Mouse (Mus musculus) neural tube, embryonic 10.5 days (tissue): ENCODE data around the gene Ralgapa2.
A peak's percentile ranks its signal among the peaks of the same experiment; 100 is the strongest.

Experiments
- DNase-seq: peaks from one replicate; pipeline ENCODE4 v3.0.0-alpha.2; 2017; ENCODE audit warnings: low spot score; ENCODE audit errors: extremely low spot score

Ralgapa2 gene

DNA sequence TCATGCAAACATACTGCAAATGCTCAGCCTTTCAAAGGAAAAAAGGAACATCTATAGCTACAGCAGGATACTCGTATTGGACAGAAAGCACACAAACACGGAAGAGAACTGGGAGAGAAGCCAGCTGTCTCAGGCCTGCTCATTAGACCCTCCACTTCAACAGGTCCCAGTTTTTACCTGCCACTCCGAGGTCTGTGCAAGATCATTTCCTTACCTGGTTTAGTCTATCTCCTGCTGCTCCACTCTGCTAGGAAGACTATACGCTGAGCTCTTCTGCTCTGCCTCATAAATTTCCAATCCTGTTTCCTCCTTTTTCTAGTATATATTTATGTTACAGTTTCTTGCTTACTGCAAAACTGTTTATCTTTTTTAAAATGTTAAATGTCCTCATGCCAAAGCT lies 70.4 kb downstream of the Ralgapa2 start:
- DNase-seq = no peak

DNA sequence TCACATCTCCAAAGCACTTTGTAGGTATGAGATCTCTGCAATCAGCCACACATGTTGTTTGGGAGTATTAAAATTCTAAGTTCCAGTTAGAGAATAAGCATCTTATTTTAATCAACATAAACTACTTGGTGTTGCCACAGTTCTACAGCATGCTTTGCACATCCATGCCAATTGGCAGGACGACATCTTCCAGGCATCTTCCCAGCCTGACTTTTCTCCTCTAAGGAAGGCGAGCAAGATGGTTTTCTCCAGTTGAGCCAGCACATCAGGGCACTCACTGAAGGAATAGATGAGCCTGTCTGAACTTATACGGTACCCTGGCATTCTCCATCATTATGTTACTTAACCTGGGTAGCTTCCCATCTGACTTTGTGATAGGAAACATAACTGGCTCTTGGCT lies 83.4 kb downstream of the Ralgapa2 start:
- no peak for DNase-seq

DNA sequence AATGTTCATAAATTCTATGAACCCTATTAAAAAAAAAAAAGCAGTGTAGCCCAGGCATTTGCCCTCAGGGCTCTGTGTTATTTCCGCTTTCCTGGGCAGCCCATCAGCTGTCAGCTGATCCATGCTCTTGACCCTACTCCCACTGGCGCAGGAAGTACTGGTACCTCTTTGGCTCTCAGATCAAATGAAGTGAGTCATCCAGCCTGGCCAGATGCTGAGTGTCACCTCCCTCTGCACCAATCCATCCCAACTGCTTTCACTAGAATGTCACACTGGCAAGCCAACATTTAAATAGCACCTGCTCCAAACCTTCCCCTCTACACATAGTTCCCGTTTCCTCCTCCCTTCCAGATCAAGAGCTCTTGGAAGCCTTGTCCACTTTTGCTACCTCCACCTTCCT lies 84.8 kb downstream of the Ralgapa2 start:
- no peak for DNase-seq

DNA sequence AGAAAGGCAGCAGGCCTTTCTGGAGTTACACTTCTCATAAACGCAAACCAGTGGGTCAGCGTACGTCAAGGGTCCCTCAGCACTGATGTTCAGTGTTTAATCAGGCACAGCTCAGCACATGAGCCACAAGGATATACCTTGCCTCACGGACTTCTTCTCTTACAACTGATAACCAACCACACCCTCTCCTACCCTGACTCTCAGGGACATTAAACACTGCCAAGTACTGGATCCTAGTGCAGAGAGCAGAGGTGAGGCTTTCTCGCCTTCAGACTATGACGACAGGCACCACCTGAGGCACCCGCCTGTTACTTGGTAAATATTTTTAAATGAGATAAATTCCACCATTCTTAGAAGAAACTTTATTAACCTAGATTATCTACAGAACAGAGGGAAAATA lies 85.8 kb downstream of the Ralgapa2 start:
- DNase-seq = no peak

DNA sequence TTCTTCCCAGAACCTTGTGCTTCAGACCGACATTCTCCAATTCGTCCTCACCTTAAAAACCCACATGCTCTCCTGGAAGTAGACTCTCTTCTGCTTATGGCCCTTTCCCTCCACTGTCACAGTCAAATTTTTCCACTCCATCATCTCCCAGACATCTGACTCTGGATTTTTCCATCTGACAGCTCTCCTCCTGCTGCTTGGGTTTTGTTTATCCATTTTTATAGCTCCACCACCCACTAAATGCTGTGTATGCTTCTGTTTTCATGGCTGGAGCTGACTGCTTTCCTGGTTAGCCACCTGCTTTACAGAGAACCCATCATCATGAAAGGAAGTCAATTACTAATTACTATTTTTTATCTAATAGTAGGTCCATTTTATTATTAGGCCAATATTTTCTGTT lies 86.9 kb downstream of the Ralgapa2 start:
- DNase-seq = no peak

DNA sequence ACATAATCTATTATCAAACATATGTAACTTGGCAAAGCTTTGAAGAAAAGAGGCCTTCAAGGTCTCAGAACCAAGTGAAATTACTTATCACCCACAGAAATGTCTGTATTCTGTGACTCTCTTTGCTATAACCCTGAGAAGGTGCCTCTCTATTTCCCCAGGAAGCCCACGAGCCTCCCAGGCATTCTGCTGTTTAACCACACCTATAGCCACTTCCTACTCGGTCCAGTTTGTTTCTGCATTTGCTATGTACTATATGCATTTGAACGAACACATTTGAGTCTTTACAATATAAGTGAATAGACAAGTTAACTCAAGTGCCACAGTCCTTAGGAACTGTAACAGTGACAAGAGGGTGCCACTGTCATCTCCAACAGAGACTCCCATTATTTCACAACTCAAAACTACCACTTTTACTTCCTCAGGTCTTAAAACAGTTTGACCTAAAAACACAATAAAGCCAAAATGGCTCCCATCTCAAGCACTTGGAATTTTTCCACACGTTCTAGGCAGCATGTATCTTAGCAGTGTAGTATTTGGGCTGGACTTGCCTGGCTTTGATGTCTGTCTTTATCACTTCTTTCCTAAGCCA lies 88.3 kb downstream of the Ralgapa2 start:
- DNase-seq = no peak

DNA sequence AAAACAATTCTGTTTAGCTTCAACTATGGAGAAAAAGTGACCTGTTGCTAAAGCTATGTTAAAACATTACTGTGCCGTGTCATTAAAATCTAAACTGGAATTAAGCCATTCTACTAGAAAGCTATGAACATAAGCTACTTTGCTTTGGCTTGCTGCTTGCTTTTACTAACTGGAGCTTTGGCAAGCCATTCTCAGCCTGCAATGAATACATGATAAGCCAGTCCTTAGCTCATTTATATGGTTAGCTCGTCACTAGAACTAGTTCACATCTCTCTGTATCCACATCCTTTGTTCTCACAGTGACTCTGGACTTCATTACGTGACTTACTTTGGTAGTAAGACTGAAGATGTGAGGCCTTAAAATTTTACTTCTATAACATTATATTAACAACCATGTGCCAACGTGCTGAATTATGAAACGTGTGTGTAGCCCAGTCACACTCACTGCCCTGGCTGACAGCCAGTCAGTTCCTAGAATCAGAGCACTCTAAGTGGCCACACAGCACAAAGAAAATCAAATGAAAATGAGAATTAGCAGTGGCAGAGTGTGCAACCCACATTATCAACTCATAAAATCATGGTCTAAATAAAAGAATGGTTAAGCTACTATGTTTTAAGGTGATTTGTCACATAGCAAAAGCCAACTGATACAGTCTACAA lies 89.0 kb downstream of the Ralgapa2 start:
- DNase-seq = no peak

DNA sequence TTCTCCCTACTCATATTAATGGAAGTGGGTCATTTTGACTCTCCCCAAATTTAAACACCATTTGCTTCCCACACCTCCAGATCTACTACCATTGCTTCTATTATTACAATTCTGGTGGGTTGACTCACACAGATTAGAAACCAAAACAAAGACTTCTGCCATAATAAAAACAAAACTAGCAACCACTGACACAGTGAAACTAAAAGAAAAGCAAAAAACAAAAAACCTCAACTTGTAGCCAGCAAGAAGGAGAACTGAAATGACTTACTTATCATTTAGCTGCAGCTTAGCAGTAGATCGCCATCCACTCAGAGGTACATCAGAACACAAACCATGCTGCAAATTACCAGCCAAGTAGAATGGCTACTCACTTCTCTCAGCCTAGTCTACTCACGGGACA lies 95.9 kb downstream of the Ralgapa2 start:
- DNase-seq = no peak

DNA sequence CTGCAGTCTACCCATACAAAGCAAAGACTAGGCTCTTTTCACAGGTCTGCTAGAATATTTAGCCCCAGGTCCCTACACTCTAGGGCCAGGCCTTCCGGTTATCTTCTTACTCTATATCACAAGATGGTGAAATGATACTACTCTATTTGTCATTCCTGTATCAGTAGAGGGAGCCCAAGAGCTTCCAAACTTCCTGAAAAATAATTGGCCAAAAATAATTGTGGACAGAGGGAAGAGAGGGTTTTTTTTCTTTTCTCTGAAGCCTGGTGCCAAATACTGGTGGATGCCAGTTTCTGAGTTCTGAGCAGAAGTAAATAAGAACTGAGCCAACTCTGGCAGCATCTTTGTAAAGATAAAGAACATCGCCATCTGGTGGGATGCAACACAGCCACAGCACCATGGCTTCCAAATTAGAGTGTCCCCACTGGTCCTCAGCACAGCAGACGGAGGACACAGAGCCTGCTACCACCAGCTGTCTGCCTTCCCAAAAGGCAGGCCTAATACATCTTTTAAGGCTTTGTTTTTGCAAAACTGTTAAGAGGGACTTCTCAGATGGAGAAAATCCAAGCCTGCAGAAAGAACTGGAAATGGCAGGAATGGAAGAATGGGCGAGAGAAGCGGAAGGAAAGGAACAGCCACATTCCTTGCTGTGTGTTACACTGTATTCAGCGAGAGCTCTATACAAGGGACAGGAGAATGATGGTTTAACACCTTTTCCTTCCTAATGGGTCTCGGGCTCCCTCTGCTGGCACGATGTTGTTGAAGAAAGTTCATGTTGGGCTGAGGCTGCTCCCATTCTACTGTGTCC lies 97.5 kb downstream of the Ralgapa2 start:
- peak; percentile 78 for DNase-seq

DNA sequence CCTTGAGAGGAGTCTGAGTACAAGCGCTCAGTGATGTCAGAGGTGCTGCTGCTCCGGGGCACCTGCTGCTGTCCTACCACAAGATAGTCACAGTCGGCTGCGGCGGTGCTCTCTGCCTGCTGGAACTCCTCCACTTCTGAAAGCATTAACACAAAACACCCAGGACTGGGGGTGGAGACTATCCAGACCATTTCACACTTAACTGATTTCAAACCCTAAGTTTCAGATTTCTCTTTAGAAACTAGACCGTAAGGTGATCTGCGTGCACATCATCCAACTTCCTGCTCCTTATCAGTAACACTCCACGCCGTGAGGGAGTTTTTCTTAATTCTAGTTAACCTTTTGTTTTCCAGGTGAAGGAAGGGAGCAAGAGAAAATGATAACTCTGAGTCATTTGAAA lies 99.4 kb downstream of the Ralgapa2 start:
- DNase-seq = no peak

DNA sequence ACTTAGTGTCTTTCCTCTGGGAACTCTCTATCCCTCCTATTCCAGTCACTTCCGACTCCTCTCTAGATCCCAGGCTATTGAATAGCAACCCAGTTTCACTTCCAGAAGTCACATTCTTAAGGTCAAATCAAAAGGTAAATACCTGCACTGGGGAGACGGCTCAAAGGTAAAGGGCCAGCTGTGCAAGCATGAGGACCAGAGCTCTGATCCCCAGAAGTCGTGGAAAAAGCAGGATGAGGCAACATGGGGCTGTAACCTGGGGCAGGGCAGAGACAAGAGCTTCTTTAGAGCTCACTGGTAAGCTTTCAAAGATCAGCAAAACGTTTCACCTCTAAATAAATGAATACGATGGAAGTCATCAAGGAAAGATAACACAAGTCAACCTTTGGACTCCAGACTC lies 100.2 kb downstream of the Ralgapa2 start:
- DNase-seq = no peak

DNA sequence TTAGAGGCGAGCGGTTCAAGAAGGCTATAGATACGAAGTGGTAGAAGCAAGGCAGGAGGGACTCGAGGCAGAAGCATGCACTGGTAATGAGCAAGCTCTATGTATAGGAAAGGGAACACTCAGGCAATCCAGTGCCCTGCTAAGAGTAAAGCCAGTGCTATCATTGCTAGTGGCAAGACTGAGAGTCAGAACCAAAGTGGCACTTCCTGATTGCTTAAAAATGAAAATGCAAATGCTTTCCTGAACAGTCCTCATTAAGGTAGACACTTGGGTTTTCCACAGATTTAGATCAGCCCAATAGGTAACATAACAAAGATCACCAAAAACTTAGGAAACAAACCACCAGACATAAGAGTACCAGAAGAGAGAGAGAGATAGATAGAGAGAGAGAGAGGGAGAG lies 105.1 kb downstream of the Ralgapa2 start:
- DNase-seq = no peak

DNA sequence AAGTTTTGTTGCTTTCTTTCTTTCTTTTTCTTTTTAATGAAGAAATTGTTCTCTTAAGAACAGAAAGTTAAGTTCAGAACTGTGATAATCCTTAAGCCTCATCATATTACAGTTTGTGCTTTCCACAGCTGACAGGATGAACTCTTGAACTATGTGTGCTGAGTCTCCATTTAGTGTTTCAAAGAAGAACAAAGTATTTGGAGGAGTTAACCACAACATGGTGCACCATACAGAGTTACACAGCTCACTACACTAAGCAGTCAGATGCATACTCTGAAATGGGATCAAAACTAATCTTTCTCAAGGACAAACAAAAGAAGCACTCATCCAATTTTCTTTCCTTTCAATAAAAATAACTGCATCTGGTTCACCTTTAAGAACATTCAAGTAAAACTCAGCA lies 110.6 kb downstream of the Ralgapa2 start:
- DNase-seq = no peak

DNA sequence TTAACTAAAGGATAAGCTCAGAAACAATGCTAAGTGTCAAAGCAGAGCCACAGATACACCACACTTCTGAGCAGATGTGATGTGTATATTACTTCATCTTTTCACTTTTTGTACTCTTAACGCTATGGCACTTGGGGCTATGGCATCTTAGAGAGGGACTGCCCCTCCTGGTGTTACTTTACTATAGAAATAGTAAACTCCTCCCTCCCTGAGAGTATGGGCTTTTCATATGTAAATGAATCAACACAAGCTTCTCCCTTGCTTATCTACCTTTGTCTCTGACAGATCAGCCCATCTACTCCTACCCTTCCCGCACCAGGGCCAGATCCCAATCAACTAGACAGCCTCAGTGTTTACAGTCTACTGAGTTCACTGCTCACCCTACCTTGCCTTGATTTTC lies 111.4 kb downstream of the Ralgapa2 start:
- no peak for DNase-seq

DNA sequence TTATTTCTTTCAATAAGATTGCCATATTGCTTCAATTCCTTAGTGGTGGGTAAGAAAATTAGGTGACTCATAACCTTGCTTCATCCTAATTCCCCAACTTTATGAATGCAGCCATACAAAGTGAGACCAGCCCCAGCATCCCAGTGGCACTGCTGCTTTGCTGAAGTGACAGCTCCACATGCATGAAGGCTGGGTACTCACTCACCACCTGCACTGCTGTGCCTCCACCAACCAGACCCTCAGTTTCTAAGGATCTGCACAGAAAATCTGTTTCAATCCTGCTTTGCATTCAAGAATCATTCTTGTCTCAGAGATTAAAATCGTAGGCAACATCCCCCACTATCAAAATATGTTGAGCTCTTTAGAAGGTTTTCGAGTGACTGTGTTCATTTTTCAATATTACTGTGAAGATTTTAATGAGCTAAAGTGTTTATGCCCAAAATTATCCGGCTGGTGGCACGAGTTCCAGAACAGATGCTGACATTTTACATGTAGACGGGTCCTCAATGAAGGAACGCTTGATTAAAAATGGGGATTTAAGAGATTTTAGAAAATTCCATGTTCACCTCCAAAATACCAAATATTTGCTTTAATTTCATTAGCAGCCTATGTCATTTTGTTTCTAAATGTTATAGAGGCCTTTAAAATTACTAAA lies 113.8 kb downstream of the Ralgapa2 start:
- no peak for DNase-seq

DNA sequence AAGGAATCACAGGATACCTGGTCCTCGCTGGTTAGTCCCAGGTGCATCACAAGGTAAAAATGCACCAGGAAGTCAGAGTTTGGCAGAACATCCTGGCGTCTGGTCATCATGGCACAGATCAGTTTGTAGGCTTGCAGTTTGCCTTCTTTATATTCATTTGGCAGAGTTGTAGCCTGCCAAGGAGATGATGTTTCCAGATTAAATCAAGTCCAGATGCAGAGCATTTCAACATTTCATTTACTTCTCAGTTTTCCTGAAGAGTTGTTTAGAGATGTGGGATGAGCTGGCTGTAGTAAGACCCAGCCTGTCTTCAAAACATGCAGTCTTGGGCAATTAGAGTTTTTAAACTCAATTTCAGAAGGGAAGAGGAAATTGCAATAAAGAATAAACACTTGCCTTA lies 124.9 kb downstream of the Ralgapa2 start:
- no peak for DNase-seq

DNA sequence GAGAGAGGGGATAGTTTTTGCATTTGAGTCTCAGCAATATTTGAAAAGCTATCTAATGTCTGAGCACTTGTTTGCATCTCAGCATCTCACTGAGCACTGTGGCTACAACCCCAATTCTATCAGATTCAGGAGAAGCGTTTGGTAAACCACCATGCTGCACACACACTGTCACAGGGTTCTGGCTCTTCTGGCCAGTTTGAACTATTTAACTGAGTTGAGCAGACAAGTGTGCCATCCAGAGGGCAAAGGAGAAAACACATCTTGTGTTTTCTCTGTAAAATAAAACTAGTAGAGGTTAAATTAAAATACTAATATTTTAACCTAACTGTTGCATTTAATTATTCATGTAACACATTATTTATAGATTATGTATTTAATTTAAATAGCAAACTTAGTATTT lies 127.6 kb downstream of the Ralgapa2 start:
- no peak for DNase-seq

DNA sequence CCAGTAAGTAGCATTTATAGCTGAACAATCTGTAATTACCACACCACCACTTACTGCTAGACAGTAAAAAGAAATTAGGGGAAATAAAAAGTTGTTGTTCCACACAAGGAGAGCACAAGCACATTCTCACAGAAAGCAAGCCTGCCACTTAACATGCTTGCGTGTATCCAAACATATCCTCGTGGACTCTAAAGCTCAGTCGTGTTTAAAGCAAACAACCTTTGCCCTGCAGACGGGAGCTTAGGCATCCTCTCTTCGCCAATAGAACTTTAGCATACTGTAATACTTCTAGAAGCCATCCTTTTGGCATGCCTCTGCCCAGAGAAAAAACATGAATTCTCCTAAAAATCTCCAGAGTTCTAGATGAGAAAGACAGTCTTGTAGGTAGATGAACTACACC lies 135.9 kb downstream of the Ralgapa2 start:
- DNase-seq = no peak

DNA sequence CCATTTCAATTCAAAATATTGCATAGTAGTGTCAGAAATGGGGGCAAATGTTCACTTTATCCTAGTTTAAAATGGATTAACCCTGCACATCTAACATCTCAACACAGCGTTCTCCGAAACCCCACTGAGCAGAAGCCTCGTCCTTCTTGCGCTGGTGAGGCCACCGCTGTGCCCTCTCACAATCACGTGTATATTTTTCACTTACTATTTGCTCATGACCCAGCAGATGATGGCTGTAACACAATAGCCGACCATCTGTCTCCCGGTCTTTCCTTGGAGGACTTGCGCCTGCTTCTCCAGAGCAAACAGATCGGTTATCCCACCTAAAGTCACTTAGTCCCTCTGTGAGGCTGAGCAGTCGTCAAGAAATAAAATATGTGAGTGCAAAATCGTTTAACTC lies 146.0 kb downstream of the Ralgapa2 start:
- peak; percentile 36 for DNase-seq

DNA sequence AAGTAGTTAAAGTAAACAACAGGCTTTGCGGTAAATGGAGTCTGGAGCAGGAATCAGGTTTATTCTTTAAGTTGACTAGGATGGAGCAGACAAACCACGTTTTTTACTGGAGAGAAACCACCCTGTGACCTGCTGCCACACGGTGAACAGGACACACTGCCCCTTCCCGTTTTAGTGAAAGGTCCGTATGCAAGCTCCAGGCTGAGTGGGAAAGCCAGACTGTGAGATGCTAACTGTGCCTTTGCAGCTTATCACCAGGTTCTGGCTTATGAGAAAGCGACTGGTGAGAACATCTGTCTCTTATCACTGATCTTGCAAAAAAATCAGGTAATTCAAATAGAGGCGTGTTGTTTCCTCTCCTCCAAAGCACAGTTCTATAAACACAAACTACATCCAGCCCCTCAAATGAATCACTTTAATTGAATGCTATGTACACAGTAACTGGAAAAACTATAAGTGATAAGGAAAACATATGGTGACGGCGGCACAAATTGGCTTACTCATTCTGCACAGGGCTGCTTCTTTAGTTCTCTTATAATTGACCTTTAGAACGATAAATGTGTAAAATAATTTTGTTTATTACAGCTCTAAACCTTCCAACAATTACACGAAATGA lies 146.7 kb downstream of the Ralgapa2 start:
- DNase-seq = no peak

DNA sequence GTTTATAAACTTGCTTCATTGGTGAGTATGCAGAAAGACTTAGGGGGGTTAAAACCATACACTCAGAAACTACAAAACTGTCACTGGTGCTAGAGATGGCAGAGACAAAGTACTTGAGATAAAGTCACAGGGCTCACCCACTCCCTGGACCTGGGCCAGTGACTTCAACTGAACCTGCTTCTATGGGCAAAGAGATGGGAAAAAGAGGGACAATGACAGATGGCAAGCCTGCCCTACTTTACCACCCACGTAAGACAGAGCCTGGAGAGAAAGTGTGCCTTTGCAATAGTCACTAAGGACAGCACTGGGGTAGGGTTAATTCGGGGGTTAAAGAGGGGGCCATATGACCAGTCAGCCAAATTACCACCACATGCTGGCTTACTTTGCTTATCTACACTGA lies 148.7 kb downstream of the Ralgapa2 start:
- no peak for DNase-seq

DNA sequence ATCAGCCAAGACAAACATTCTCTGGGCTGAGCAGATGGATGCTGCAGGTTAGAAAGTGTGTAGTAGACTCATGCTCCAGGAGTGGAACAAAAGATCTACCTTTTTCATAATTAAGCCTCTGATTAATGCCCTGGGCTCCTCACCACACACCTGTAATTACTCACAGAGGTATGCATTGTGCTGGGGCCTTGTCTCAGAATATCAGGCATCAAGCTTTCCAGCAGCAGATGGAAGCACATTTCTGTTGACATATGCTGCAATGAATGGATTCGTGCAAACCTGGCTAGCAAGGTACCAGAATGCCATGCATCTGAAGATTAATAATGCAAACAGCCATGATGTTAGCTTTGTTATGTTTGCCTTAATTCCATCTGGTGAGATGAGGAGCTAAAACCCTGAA lies 149.2 kb downstream of the Ralgapa2 start:
- DNase-seq = no peak
